In the genomic region with DNA sequence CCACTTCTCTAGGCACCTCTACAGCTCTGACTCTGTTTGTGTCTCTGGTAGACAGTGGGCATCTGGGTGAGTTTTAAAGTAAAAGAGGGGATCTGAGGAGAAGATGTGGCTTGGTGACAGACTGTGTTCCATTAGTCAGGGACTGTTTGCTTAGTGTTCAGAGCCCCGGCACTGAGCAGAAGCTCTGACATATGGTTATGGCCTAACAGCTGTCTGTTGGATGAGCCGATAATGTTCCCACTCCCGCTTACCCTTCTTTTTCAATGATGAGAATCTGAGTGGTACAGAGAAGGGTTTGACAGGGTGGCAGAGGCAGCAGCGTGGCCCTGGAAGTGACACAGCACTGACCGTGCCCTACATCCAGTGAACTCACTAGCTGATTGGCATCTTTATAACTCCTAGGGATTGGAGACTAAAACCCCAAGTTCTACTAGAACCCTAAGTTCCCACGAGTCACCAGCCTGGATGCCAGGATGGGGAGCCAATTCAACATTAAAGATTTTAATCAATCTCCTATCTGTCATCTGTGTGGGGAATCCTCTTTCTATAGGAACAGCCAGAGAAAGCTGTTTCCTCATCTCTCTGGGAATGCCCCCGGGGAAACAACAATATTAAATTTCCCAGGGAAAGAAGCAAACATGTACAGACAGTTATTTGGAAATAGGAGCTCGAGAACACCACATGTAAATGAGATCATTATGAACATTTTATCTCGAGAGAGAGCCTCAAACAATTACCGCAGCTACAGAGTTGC, we compare ENCODE assay signal across 22 mouse cellular contexts.
A peak's percentile ranks its signal among the peaks of the same experiment; 100 is the strongest.
DNase-seq lines count a peak whose midpoint lies in the region; ATAC-seq and TF ChIP-seq lines count a peak whose summit lies in the region.
"Had no signal": no experiment of that assay in that cellular context is flagged by ENCODE, and none has a peak within 500 bp of the region (broad histone marks: within the 10 kb centered on the region; RNA-seq: fewer than 3 reads in every experiment).

No protein-coding gene starts in this region.

- WGBS in forebrain, embryonic 14.5 days = 82% methylated on average over 10 of the region's 10 CpGs
- WGBS in forebrain, embryonic 11.5 days = 88% methylated on average over 10 of the region's 10 CpGs
- WGBS in limb, embryonic 14.5 days = 75% methylated on average over 10 of the region's 10 CpGs
- WGBS in limb, embryonic 10.5 days = 87% methylated on average over 10 of the region's 10 CpGs
- 63% methylated on average over 10 of the region's 10 CpGs for WGBS in neural tube, embryonic 14.5 days

- H3K27ac ChIP-seq in forebrain, embryonic 14.5 days (ENCODE audit: low read depth, low read length) = no peak overlapping the region
- H3K27ac ChIP-seq in forebrain, embryonic 11.5 days (ENCODE audit: low read depth, low read length) = no peak overlapping the region
- H3K27ac ChIP-seq in limb, embryonic 14.5 days (replicated peaks; ENCODE audit: low read depth, low read length) = no peak overlapping the region
- no peak overlapping the region for H3K27ac ChIP-seq in limb, embryonic 10.5 days
- H3K27ac ChIP-seq in layer of hippocampus, adult 2 months = peak overlapping the region; percentile 84
- H3K27ac ChIP-seq in neural tube, embryonic 14.5 days (ENCODE audit: low read depth, low read length) = no peak overlapping the region
- H3K27ac ChIP-seq: embryonic facial prominence, embryonic 15.5 days; heart, adult 2 months; midbrain, embryonic 15.5 days had no signal

- TF ChIP-seq CTCF in layer of hippocampus, adult 2 months (conservative IDR thresholded peaks at IDR 0.05) = no peak

- no peaks in the 10 kb centered on the region for H3K36me3 ChIP-seq in forebrain, embryonic 14.5 days (ENCODE audit: control insufficient read depth, insufficient read depth, low read length)
- no peaks in the 10 kb centered on the region for H3K36me3 ChIP-seq in forebrain, embryonic 11.5 days (ENCODE audit: control insufficient read depth, insufficient read depth, low read length)
- H3K36me3 ChIP-seq in limb, embryonic 14.5 days (ENCODE audit: control insufficient read depth, insufficient read depth, low read length) = no peaks in the 10 kb centered on the region
- no peaks in the 10 kb centered on the region for H3K36me3 ChIP-seq in limb, embryonic 10.5 days
- no peaks in the 10 kb centered on the region for H3K36me3 ChIP-seq in neural tube, embryonic 14.5 days (ENCODE audit: control insufficient read depth, insufficient read depth, low read length)
- H3K36me3 ChIP-seq: embryonic facial prominence, embryonic 15.5 days; midbrain, embryonic 15.5 days had no signal

- H3K4me3 ChIP-seq in forebrain, embryonic 14.5 days (ENCODE audit: low read depth, low read length) = no peak overlapping the region
- H3K4me3 ChIP-seq in forebrain, embryonic 11.5 days (ENCODE audit: low read depth, low read length) = no peak overlapping the region
- no peak overlapping the region for H3K4me3 ChIP-seq in limb, embryonic 14.5 days (replicated peaks; ENCODE audit: low read length)
- no peak overlapping the region for H3K4me3 ChIP-seq in limb, embryonic 10.5 days
- H3K4me3 ChIP-seq in layer of hippocampus, adult 2 months = no peak overlapping the region
- H3K4me3 ChIP-seq in neural tube, embryonic 14.5 days (ENCODE audit: low read depth, low read length) = no peak overlapping the region
- H3K4me3 ChIP-seq: embryonic facial prominence, embryonic 15.5 days; heart, adult 2 months; midbrain, embryonic 15.5 days; myocyte had no signal

- no peaks in the 10 kb centered on the region for H3K4me1 ChIP-seq in forebrain, embryonic 14.5 days (ENCODE audit: control insufficient read depth, insufficient read depth, low read length)
- H3K4me1 ChIP-seq in forebrain, embryonic 11.5 days (replicated peaks; ENCODE audit: control insufficient read depth, insufficient read depth, low read length) = no peaks in the 10 kb centered on the region
- no peaks in the 10 kb centered on the region for H3K4me1 ChIP-seq in limb, embryonic 14.5 days (ENCODE audit: control insufficient read depth, insufficient read depth, low read length)
- H3K4me1 ChIP-seq in limb, embryonic 10.5 days = 0 out of 2 replicates have a peak, but pooled peaks cover 2% of the 10 kb centered on the region
- H3K4me1 ChIP-seq in neural tube, embryonic 14.5 days (ENCODE audit: control insufficient read depth, insufficient read depth, low read length) = no peaks in the 10 kb centered on the region
- H3K4me1 ChIP-seq: embryonic facial prominence, embryonic 15.5 days; midbrain, embryonic 15.5 days had no signal

- H3K27me3 ChIP-seq in forebrain, embryonic 14.5 days (replicated peaks; ENCODE audit: control insufficient read depth, insufficient read depth, low read length) = no peaks in the 10 kb centered on the region
- H3K27me3 ChIP-seq in forebrain, embryonic 11.5 days (ENCODE audit: control insufficient read depth, insufficient read depth, low read length) = no peaks in the 10 kb centered on the region
- no peaks in the 10 kb centered on the region for H3K27me3 ChIP-seq in limb, embryonic 14.5 days (ENCODE audit: control insufficient read depth, insufficient read depth, low read length)
- no peaks in the 10 kb centered on the region for H3K27me3 ChIP-seq in limb, embryonic 10.5 days (ENCODE audit: low read depth, poor library complexity, severe bottlenecking)
- no peaks in the 10 kb centered on the region for H3K27me3 ChIP-seq in neural tube, embryonic 14.5 days (ENCODE audit: control insufficient read depth, insufficient read depth, low read length)
- H3K27me3 ChIP-seq: embryonic facial prominence, embryonic 15.5 days; midbrain, embryonic 15.5 days had no signal

- peak; percentile 32 for DNase-seq in forebrain, embryonic 14.5 days (ENCODE audit: low spot score)
- DNase-seq in forebrain, embryonic 11.5 days (ENCODE audit: low spot score) = no peak
- peak; percentile 14 for DNase-seq in limb, embryonic 14.5 days (ENCODE audit: low spot score)
- DNase-seq in limb, embryonic 10.5 days (ENCODE audit: low spot score) = no peak
- peak; percentile 67 to 71 for DNase-seq in layer of hippocampus, adult 2 months (ENCODE audit: low spot score in 2 of 2)
- no peak for DNase-seq in ovary, postnatal 10 days (ENCODE audit: low spot score)
- DNase-seq: adrenal gland, adult 8-10 months; cerebellum, adult 9-10 months; gastrocnemius, postnatal 25 days; heart, adult 2 months; kidney, postnatal 4 days; left cerebral cortex, postnatal 4 days; lung, postnatal 4 days; thymus, postnatal 14 days had no signal

- no peak for TF ChIP-seq POLR2A in limb, embryonic 14.5 days (IDR thresholded peaks at IDR 0.05; ENCODE audit: borderline replicate concordance, extremely low read depth, insufficient read depth, insufficient read length)

- no peak overlapping the region for H3K4me2 ChIP-seq in forebrain, embryonic 14.5 days (ENCODE audit: low read length)
- H3K4me2 ChIP-seq in forebrain, embryonic 11.5 days (ENCODE audit: low read depth, low read length, severe bottlenecking) = no peak overlapping the region
- no peak overlapping the region for H3K4me2 ChIP-seq in limb, embryonic 14.5 days (replicated peaks; ENCODE audit: low read depth, low read length, severe bottlenecking)
- no peak overlapping the region for H3K4me2 ChIP-seq in neural tube, embryonic 14.5 days (ENCODE audit: low read depth, low read length)
- H3K4me2 ChIP-seq: embryonic facial prominence, embryonic 15.5 days; midbrain, embryonic 15.5 days had no signal

- no peaks in the 10 kb centered on the region for H3K9me3 ChIP-seq in forebrain, embryonic 14.5 days (replicated peaks; ENCODE audit: control insufficient read depth, low read length)
- no peaks in the 10 kb centered on the region for H3K9me3 ChIP-seq in forebrain, embryonic 11.5 days (ENCODE audit: control insufficient read depth, low read length)
- no peaks in the 10 kb centered on the region for H3K9me3 ChIP-seq in limb, embryonic 14.5 days (ENCODE audit: control insufficient read depth, low read length)
- H3K9me3 ChIP-seq in limb, embryonic 10.5 days (replicated peaks) = no peaks in the 10 kb centered on the region
- H3K9me3 ChIP-seq in neural tube, embryonic 14.5 days (ENCODE audit: control insufficient read depth, low read length) = no peaks in the 10 kb centered on the region
- H3K9me3 ChIP-seq: embryonic facial prominence, embryonic 15.5 days; midbrain, embryonic 15.5 days had no signal

- no peak overlapping the region for H3K9ac ChIP-seq in forebrain, embryonic 14.5 days (ENCODE audit: low read length)
- no peak overlapping the region for H3K9ac ChIP-seq in forebrain, embryonic 11.5 days (ENCODE audit: low read length)
- no peak overlapping the region for H3K9ac ChIP-seq in limb, embryonic 14.5 days (ENCODE audit: low read depth, low read length, severe bottlenecking)
- H3K9ac ChIP-seq in neural tube, embryonic 14.5 days (replicated peaks; ENCODE audit: low read depth, low read length) = no peak overlapping the region
- H3K9ac ChIP-seq: embryonic facial prominence, embryonic 15.5 days; midbrain, embryonic 15.5 days had no signal

- ATAC-seq in forebrain, embryonic 14.5 days = peak; percentile 34; the same call in 1 of the 2 replicates
- ATAC-seq in forebrain, embryonic 11.5 days (replicated peaks; ENCODE audit: low FRiP score) = no peak
- ATAC-seq in limb, embryonic 14.5 days (ENCODE audit: low FRiP score, low read depth) = no peak
- peak; percentile 49; the same call in 1 of the 2 replicates for ATAC-seq in neural tube, embryonic 14.5 days (ENCODE audit: low read depth)
- ATAC-seq in erythroblast, adult 5-6 weeks (replicated peaks; ENCODE audit: low FRiP score, poor library complexity, severe bottlenecking) = no peak
- ATAC-seq: activated CD4-positive, CD25-positive, alpha-beta regulatory T cell, adult 4 months; hindbrain, embryonic 16.5 days; intestine, embryonic 16.5 days; midbrain, embryonic 15.5 days had no signal

Comparison
In these comparisons a context has a peak if more than half of its experiments do, and no peak if none do; other contexts are left out.
1. ATAC-seq: peak in forebrain, embryonic 14.5 days (single experiment) and neural tube, embryonic 14.5 days (single experiment); none in forebrain, embryonic 11.5 days (single experiment), limb, embryonic 14.5 days (single experiment) and erythroblast, adult 5-6 weeks (single experiment).
2. DNase-seq: peak in forebrain, embryonic 14.5 days (single experiment), limb, embryonic 14.5 days (single experiment) and layer of hippocampus, adult 2 months (2 of 2); none in forebrain, embryonic 11.5 days (single experiment), limb, embryonic 10.5 days (single experiment) and ovary, postnatal 10 days (single experiment).